Mouse (Mus musculus): Measurements from ENCODE around the gene Nckap5l. TPM values are rescaled to one million over a fixed set of nuclear protein-coding genes. Genes with fewer than 3 reads are reported as not detected.
"Not testable (repeated sequence)": the region's sequence is repeated elsewhere in the genome, so short reads cannot be mapped to it uniquely, and the experiment has no call there.

Gene Nckap5l
- polyA plus RNA-seq, 1 experiment: 3.9 TPM

DNA sequence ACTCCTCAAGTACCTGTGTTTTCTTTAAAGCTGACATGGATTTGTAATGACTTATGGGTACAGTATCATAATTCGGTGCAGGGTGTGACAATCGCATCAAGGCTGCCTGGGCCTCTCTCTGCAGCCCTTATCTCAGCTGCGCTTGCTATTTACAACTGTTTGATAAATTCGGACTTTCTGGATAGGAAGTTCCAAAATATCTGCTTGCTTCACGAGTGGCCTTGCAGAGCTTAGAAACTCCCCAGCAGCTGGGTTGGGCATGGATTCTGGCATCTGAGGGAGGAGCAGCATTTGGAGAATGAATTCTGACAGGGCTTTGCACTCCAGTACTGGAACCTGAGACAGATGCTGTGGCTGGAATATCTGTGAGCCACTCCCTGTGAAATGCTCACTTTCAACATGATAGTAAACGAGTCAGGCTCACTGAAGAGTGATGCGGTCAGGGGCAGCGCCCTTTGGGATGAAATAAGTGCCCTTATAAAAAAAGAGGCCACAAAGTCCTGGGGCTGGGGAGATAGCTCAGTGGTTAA lies 7.7 kb downstream of the Nckap5l start:
- H3K4me3 ChIP-seq (ENCODE audit: control insufficient read depth, low read depth, low read length): no peak overlapping the region
- H3K27ac ChIP-seq (ENCODE audit: control insufficient read depth, insufficient read depth, low read depth, low read length): peak overlapping the region; percentile 56
- H3K4me1 ChIP-seq (ENCODE audit: control insufficient read depth, insufficient read depth, low read length): no peaks in the 10 kb centered on the region; the same call in 1 of the 2 replicates
- no peak for TF ChIP-seq POLR2A (IDR thresholded peaks at IDR 0.05; ENCODE audit: control insufficient read depth, low read depth, low read length)
- no peaks in the 10 kb centered on the region for H3K27me3 ChIP-seq (ENCODE audit: control insufficient read depth, insufficient read depth, low read length)
- H3K36me3 ChIP-seq (ENCODE audit: control insufficient read depth, insufficient read depth, low read length): no peaks in the 10 kb centered on the region

GRCm38 (mm10) chr15:99449131-99449750 lies 8.3 kb downstream of the Nckap5l start:
- no peaks in the 10 kb centered on the region for H3K27me3 ChIP-seq (ENCODE audit: control insufficient read depth, insufficient read depth, low read length)
- peak overlapping the region; percentile 56 for H3K27ac ChIP-seq (ENCODE audit: control insufficient read depth, insufficient read depth, low read depth, low read length)
- H3K4me1 ChIP-seq (ENCODE audit: control insufficient read depth, insufficient read depth, low read length): no peaks in the 10 kb centered on the region; the same call in 1 of the 2 replicates
- no peak overlapping the region for H3K4me3 ChIP-seq (ENCODE audit: control insufficient read depth, low read depth, low read length)
- TF ChIP-seq CTCF (IDR thresholded peaks at IDR 0.05; ENCODE audit: control insufficient read depth, insufficient read depth, insufficient replicate concordance, low read depth, low read length): no peak
- no peak for TF ChIP-seq POLR2A (IDR thresholded peaks at IDR 0.05; ENCODE audit: control insufficient read depth, low read depth, low read length)
- no peaks in the 10 kb centered on the region for H3K36me3 ChIP-seq (ENCODE audit: control insufficient read depth, insufficient read depth, low read length)

DNA sequence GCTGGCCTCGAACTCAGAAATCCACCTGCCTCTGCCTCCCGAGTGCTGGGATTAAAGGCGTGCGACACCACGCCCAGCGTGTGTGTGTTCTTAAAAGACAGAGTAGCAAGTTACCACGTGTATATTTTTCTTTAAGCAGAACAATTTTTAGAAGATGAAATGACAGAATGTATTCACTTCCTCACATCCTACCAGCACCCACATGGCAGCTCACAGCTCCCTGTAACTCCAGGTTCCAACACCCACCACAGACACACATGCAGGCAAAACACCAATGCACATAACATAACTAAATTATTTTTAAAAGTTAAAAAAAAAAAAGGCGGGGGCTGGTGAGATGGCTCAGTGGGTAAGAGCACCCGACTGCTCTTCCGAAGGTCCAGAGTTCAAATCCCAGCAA lies 11.4 kb downstream of the Nckap5l start:
- not testable (repeated sequence) for H3K27me3 ChIP-seq (ENCODE audit: control insufficient read depth, insufficient read depth, low read length); H3K27ac ChIP-seq (ENCODE audit: control insufficient read depth, insufficient read depth, low read depth, low read length); H3K36me3 ChIP-seq (ENCODE audit: control insufficient read depth, insufficient read depth, low read length); H3K4me1 ChIP-seq (ENCODE audit: control insufficient read depth, insufficient read depth, low read length); H3K4me3 ChIP-seq (ENCODE audit: control insufficient read depth, low read depth, low read length)

DNA sequence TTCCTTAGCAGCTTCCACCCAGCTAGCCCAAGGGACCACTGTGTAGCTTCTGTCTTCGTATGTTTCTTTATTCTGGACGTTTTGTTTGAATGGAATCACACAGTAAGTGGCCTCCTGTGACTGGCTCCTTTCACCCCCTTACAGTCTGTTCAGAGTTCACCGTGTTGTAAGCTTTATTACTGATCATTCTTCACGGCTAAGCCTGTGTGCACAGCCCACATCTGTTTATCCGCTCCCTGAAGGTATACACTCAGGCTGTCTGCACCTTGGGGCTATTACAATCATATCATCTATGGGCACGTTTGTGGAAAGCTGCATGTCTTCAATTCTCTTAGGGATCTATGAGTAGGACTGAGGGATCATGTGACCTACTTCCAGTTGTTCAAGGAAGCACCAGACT lies 12.0 kb downstream of the Nckap5l start:
- TF ChIP-seq POLR2A (IDR thresholded peaks at IDR 0.05; ENCODE audit: control insufficient read depth, low read depth, low read length) (no peak), CTCF (IDR thresholded peaks at IDR 0.05; ENCODE audit: control insufficient read depth, insufficient read depth, insufficient replicate concordance, low read depth, low read length) (no peak)
- Histone ChIP-seq H3K27ac (ENCODE audit: control insufficient read depth, insufficient read depth, low read depth, low read length) (no peak overlapping the region), H3K4me3 (ENCODE audit: control insufficient read depth, low read depth, low read length) (no peak overlapping the region), H3K36me3 (ENCODE audit: control insufficient read depth, insufficient read depth, low read length) (no peaks in the 10 kb centered on the region), H3K4me1 (ENCODE audit: control insufficient read depth, insufficient read depth, low read length) (peaks cover 2% of the 10 kb centered on the region), H3K27me3 (ENCODE audit: control insufficient read depth, insufficient read depth, low read length) (no peaks in the 10 kb centered on the region)

DNA sequence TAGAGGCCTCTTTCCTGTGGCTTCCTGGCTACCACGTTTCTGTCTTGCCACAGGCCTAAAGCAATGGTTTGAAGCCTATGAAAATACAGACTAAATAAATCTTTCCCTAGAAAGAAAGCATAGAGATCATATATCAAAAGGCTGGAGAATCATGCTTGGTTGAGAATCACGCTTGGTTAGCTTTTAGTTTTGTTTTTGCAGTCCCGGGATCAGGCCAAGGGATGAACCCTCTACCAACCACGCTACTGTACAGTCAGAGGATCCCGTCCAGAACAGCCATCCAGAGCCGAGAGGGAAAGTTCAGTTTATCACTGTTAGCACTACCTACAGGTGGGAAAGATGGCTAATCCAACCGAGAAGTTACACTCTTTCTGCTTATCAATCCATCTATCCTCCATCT lies 15.2 kb downstream of the Nckap5l start:
- no peak overlapping the region for H3K4me3 ChIP-seq (ENCODE audit: control insufficient read depth, low read depth, low read length)
- TF ChIP-seq POLR2A (IDR thresholded peaks at IDR 0.05; ENCODE audit: control insufficient read depth, low read depth, low read length): no peak
- TF ChIP-seq CTCF (IDR thresholded peaks at IDR 0.05; ENCODE audit: control insufficient read depth, insufficient read depth, insufficient replicate concordance, low read depth, low read length): no peak
- no peaks in the 10 kb centered on the region for H3K36me3 ChIP-seq (ENCODE audit: control insufficient read depth, insufficient read depth, low read length)
- peaks cover 5% of the 10 kb centered on the region for H3K4me1 ChIP-seq (ENCODE audit: control insufficient read depth, insufficient read depth, low read length)
- no peak overlapping the region for H3K27ac ChIP-seq (ENCODE audit: control insufficient read depth, insufficient read depth, low read depth, low read length)
- H3K27me3 ChIP-seq (ENCODE audit: control insufficient read depth, insufficient read depth, low read length): no peaks in the 10 kb centered on the region

DNA sequence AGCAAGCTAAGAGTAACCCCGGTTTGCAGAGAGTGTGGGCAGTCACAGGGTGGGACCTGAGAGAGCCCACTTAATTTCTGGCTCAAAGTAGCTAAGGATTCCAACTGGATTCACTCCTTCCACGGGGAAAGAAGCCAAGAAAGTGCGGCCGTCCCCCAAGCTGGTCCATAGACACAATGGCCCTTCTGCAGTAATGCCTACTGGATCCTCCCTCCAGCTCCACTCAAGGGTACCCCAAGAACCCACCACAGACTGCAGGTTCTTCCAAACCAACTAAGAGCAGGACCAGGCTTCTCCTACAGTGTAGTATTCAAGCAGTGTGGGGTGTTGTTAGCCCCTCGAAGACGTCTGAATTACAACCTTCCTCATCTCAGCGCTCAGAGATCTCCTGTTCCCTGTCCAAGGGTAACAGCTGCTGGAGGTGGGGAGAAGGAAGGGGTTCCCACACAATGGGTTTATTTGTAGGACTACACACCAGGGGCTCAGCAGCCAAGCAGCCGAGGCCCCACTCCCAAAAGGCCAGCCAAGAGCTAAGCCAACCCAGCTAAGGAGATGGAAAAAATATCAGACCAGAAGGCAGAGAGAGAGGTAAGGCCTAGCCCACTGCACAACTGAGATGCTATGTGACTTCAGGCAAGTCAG lies 16.6 kb downstream of the Nckap5l start:
- no peak for TF ChIP-seq POLR2A (IDR thresholded peaks at IDR 0.05; ENCODE audit: control insufficient read depth, low read depth, low read length)
- TF ChIP-seq CTCF (IDR thresholded peaks at IDR 0.05; ENCODE audit: control insufficient read depth, insufficient read depth, insufficient replicate concordance, low read depth, low read length): no peak
- H3K36me3 ChIP-seq (ENCODE audit: control insufficient read depth, insufficient read depth, low read length): no peaks in the 10 kb centered on the region
- no peak overlapping the region for H3K4me3 ChIP-seq (ENCODE audit: control insufficient read depth, low read depth, low read length)
- H3K27ac ChIP-seq (ENCODE audit: control insufficient read depth, insufficient read depth, low read depth, low read length): peak overlapping the region; percentile 30; the same call in 1 of the 2 replicates
- peaks cover 5% of the 10 kb centered on the region for H3K4me1 ChIP-seq (ENCODE audit: control insufficient read depth, insufficient read depth, low read length)
- H3K27me3 ChIP-seq (ENCODE audit: control insufficient read depth, insufficient read depth, low read length): no peaks in the 10 kb centered on the region

- H3K4me1 ChIP-seq (ENCODE audit: control insufficient read depth, insufficient read depth, low read length): peaks cover 5% of the 10 kb centered on the region
- no peak for TF ChIP-seq POLR2A (IDR thresholded peaks at IDR 0.05; ENCODE audit: control insufficient read depth, low read depth, low read length)
- no peak for TF ChIP-seq CTCF (IDR thresholded peaks at IDR 0.05; ENCODE audit: control insufficient read depth, insufficient read depth, insufficient replicate concordance, low read depth, low read length)
- H3K27me3 ChIP-seq (ENCODE audit: control insufficient read depth, insufficient read depth, low read length): no peaks in the 10 kb centered on the region
- H3K4me3 ChIP-seq (ENCODE audit: control insufficient read depth, low read depth, low read length): no peak overlapping the region
- no peaks in the 10 kb centered on the region for H3K36me3 ChIP-seq (ENCODE audit: control insufficient read depth, insufficient read depth, low read length)
- no peak overlapping the region for H3K27ac ChIP-seq (ENCODE audit: control insufficient read depth, insufficient read depth, low read depth, low read length)
Observed at GRCm38 (mm10) chr15:99440112-99440815, 17.3 kb downstream of the Nckap5l start.
